Mouse (Mus musculus): Measurements from ENCODE around the gene Nr2e1. TPM values are rescaled to one million over a fixed set of nuclear protein-coding genes. Genes with fewer than 3 reads are reported as not detected.

The Nr2e1 gene
- 10 to 100 TPM; 14.6 to 16.6 TPM for total RNA-seq (2021)

DNA sequence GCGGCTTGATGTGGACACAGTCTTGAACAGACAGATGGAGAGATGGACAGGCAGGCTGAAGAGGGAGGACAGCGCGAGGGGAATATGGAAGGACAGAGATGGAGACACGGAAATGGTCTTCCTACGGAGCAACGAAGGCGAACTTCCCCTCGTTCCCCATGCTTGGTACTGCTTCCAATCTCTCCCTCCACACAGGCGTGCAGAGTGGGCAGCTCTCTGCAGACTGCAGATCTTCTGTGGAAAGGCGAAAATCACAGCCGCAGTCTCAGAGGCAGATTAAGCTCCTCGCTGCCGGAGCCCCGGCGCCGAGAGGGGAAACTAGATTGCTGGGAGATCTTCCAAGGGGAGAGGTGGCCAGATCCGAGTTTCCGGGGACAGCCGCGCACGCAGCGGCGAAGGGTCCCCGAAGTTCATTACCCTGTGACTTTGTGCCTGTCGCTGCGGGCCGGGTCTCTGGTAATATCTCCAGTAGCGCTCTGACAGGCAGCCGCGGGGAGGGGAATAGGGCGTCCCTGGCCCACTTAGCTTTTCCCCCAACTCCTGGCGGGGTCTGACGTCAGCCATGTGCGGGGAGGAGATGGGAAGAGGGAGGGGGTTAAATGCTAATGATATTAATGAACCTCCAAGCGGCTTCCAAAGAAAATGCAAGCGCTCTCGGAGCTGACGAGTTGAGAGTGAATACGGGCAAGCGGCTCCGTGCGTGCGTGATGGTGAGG lies at the start of gene Nr2e1, which contains the start of gene Ostm1:
Gene Nr2e1, minus strand, starts transcription at position 476 of the 716 bp plus-strand sequence.
Gene Ostm1, plus strand, starts transcription at position 666 of the 716 bp plus-strand sequence.
- DNase-seq (ENCODE audit: extremely low spot score in 1 of 2, low spot score in 1 of 2) = peak; percentile 46 to 54

DNA sequence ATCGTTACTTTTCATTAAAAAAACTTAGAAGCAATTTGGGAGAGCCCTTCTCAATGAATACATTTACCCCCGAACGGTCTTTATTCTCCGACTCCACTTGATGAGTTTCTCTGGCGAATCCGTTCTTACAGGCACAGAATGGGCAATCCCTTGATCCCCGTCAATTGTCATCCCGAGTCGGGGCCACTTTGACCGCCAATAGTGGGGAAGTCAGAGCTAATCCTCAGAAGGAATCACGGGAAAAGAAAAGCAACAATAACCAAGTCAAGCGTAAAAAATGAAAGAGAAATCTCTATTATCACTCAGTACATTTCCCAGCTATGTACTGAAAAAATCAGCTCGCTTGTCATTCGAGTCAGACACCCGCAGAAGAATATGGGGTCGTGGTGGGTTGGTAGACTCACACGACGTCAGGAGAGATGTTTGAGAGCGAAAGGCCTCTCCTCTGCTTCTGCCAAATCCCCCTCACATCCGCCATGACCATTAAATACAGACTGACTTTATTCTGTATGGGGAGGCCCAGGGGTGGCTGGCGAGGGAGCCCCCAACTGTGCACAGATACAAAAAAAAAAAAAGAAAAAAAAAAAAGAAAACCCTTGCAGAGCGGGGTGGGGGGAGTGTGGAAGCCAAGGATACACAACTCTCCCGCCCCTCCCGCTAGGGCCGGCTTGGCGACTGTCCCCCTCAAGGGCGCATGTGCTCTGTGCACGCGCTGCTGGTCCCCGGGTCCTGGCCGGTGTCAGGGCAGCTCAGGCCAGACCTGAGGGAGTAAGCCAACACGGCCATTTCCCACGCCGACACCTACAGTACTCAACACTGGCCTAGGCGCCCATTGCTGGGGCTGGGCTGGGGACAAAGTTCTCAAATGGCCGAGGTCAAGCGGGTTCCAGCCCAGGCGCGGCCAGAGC lies 49.3 kb upstream of the Nr2e1 start:
- DNase-seq (ENCODE audit: extremely low spot score in 1 of 2, low spot score in 1 of 2) = no peak

DNA sequence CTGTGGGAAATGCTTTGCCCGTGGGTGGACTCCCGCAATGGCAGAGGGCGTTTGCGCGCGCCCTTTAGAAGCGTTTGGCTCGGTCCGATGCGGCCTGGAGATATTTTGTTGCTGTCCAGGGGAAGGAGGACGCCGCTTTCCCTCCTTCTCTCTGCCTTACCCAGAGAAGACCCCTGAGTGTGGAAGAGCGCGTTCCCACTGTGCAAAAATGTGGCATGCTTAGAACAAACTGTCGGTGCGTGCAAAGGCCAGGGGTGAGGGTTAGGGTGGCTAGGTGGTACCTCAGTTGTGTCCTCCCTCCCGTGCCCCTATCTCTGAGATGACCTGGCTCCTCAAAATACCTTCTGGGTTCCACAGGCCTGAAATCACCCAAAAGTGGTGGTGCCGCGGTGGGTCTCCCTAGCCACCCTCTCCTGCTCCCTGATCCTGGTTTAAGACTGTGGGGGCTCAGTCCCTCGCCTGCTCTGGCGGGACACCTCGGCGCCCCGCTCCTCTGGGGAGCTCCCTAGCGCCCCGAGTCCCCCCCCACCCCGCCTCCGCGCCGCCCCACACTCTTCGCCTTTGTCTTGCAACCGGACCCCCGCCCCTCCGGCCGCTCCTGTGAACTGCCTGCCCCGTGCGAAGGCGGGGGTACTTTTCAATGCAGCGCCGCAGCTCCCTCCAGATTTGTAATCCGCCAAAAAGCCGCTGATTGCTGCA lies 48.5 kb upstream of the Nr2e1 start:
- no peak for DNase-seq (ENCODE audit: extremely low spot score in 1 of 2, low spot score in 1 of 2)

DNA sequence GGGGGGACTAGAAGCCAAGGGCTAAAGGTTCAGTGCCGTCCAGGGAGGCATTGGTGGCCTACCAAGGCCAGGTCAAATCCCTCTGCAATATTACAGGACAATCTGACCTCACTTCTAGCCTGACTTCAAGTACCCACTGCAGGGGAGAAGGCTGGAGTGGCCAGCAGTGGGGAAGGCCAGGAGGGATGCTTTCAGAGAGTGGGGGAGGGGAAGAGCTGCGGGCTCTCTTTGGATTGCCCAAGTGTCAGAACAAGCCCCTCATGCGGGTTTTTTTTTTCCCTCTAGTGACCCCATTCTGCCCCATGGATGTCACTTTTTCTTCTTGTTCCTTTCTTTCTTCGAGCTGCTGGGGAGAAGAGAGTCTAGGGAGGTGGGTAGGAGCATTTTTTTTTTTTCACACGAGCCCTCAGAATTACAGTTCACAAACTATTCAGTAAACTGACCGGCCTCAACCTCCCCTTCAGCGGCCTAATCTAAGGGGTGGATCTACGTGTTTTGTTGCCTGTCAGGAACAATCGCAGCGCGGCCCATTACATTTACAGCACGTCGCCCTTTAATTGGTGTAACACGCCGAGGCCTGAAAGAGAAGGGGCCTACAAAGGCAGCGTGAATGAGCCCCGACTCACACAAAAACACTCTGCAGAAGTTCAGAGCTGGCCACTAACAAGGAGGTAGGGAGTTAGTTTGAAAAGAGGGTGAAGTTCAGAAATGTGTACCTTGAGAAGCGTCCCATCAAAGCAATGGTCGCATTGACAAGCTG lies 47.3 kb upstream of the Nr2e1 start:
- no peak for DNase-seq (ENCODE audit: extremely low spot score in 1 of 2, low spot score in 1 of 2)

- DNase-seq (ENCODE audit: extremely low spot score in 1 of 2, low spot score in 1 of 2) = no peak
Measured at GRCm38 (mm10) chr10:42625907-42626306, 42.5 kb upstream of the Nr2e1 start.

- no peak for DNase-seq (ENCODE audit: extremely low spot score in 1 of 2, low spot score in 1 of 2)
Measured at GRCm38 (mm10) chr10:42618291-42618690, 34.9 kb upstream of the Nr2e1 start.

DNA sequence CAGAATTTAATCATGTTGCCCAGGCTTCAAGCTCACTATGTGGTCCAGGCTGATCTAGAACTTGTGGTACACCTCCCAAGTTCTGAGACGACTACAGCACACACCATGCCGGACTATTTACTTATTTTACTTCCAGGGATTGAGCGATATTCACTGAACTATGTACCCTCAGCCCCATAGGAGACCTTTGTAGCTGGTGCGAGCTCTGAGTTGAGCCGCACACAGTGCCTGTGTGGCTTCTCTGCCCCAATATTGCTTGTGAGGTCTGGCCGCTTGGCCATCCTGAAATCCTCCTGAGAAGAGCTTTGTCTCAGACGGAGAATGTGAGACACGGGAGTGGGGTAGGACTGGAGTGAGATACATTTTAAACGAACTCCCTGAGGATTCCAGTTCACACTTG lies 31.3 kb upstream of the Nr2e1 start:
- no peak for DNase-seq (ENCODE audit: extremely low spot score in 1 of 2, low spot score in 1 of 2)

GRCm38 (mm10) chr10:42613639-42614381 lies 30.4 kb upstream of the Nr2e1 start:
- DNase-seq (ENCODE audit: extremely low spot score in 1 of 2, low spot score in 1 of 2) = no peak

GRCm38 (mm10) chr10:42613075-42613474 lies 29.6 kb upstream of the Nr2e1 start:
- no peak for DNase-seq (ENCODE audit: extremely low spot score in 1 of 2, low spot score in 1 of 2)

DNA sequence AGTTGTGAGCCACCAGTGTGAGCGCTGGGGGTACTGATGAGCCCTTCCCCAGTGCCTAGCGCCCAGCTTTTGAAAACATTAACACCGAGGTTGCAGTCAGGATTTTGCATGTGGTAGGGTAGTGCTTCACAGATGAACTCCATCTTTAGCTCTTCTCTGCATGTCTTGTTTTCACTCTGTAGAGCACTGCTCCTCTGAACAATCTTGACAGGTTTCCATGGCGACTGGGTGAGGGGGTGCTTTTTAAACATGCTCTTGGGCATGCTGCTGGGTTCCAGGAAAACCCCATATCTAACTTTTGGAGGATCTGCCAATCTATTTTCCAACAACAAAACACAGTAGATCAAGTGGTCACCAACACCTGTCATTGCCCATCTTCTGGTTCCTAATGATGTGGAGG lies 23.3 kb upstream of the Nr2e1 start:
- no peak for DNase-seq (ENCODE audit: extremely low spot score in 1 of 2, low spot score in 1 of 2)

DNA sequence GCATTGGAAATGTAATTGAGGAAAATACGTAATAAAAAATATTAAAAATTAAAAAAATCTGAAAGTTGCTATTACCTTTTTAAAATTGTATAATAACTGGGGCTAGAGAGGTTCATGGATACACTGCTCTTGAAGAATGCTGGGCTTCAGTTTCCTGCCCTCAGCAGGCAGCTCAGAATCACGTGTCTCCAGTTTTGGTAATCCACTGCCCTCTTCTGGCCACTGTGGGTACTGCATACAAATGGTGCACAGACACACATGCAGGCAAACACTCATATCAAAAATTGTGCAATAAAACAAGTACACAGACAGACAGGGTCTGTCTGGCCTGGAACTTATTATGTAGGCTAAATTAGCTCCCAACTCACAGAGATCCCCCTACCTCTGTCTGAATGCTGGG lies 21.4 kb upstream of the Nr2e1 start:
- DNase-seq (ENCODE audit: extremely low spot score in 1 of 2, low spot score in 1 of 2) = no peak

DNA sequence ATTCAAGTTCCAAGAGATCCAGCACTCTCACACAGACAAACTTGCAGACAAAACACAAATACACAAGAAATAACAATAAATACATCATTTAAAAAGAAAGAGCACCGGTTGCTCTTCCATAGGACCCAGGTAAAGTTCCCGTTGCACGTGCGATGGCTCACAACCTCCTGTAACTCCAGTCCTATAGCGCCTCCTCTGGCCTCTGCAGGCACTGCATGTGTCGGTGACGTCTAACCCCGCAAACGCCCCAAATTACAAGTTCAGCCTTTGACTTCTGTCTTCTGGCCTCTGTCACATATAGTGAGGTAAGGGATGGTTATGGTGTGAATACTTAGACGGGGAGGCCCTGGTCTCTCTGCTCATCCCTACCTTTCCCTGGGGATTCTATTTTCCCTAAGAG lies 18.1 kb upstream of the Nr2e1 start:
- no peak for DNase-seq (ENCODE audit: extremely low spot score in 1 of 2, low spot score in 1 of 2)

DNA sequence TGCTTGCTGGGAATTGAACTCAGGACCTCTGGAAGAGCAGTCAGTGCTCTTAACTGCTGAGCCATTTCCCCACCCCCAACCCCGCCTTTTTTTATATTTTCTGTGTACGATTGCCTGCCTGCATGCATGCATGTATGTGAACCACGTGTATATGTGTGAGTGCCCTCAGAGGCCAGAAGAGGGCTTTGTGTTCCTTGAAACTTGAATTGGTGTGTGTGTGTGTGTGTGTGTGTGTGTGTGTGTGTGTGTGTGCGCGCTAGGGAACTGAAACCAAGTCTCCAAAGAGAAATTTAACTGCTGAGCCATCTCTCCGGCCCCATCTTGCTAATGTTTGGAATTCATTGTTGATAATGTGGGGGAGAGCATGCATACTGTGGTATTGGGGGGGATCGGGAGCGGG lies 15.2 kb upstream of the Nr2e1 start:
- DNase-seq (ENCODE audit: extremely low spot score in 1 of 2, low spot score in 1 of 2) = no peak

- DNase-seq (ENCODE audit: extremely low spot score in 1 of 2, low spot score in 1 of 2) = no peak
Measured at GRCm38 (mm10) chr10:42593201-42593600, 9.8 kb upstream of the Nr2e1 start.

- DNase-seq (ENCODE audit: extremely low spot score in 1 of 2, low spot score in 1 of 2) = no peak
Measured at GRCm38 (mm10) chr10:42591993-42592686, 8.7 kb upstream of the Nr2e1 start.

DNA sequence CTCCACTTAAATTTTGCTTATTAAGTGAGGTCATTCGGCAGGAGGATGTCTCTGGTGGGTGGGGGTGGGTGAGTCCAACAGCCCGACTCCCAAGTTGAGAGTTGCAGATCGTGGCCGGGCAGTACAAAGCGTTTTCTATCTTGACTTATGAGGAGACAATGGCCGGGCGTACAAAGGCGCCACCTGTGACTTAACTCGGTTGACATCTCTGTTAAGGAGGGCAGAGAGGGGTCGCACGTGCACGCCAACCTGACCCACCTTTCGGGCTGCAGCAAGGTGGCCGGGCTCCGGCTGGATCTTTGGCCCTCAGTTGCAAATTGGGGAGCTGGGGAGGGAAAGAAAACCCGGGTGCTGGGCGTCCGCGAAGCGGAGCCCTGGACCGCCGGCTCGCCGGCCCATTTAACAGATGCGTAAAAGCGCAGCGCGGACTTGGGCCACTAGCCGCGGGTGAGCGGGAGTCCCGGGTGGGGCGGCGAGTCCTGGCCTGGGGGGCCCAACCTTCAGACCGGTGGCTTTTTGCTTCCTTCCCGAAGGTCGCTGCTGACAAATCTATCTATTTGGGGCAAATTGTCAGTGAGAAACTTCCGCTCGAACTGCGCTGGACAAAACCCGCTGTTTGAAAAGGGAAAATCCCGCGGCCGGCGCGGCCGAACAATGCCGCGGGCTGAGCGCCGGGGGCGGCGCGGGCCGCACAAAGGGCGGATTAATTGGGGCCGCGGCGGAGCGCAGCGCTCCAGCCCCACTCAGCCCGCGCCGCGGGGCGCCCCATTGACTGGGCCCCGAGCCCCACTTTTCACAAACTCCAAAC lies 8.0 kb upstream of the Nr2e1 start:
- no peak for DNase-seq (ENCODE audit: extremely low spot score in 1 of 2, low spot score in 1 of 2)

DNA sequence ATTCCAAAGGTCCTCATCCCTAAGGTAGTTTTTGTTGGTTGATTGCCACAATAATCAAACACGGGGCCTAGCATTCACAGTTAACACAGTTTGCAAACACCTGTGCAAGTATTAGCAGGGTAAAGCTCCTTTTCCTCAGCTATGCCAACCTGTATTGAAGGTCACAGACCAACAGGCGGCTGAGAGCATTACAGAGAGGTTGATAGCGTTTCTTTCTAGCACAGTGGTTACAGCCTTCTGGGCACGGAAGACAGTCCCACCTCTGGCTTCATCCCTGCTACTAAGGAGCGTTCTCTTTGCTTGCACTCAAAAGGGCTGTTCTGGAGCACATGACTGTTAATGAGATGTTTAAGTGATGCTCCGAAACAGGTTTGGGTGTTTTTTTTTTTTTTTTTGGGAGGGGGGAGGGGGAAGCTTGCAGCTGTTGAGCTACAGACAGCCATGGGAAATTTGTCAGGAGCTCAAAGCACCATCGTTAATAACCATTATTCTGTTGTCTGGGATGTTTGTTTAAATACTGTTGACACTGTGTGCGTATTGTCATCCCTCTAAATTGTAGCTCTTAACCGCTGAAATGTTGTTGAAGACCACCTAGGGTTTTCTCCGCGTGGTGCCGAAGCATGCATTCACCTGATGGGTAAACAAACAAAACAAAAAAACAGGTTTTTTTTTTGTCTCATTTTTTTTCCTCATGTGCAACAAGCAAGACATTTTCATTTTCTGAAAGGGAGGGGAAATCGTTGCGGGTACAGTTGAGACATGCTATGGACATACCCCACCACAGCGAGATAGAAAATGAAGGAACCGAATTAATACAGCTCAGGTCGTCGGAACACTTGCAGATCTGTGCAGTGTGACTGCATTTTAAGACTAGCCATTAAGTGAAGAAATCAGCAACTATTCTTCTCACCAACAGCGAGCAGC lies 7.1 kb upstream of the Nr2e1 start:
- no peak for DNase-seq (ENCODE audit: extremely low spot score in 1 of 2, low spot score in 1 of 2)
